Mouse (Mus musculus) liver, postnatal 0 days (tissue): Measurements from ENCODE around the gene Gm7029.
"Not testable (repeated sequence)": the region's sequence is repeated elsewhere in the genome, so short reads cannot be mapped to it uniquely, and the experiment has no call there.

Experiments
- CTCF ChIP-seq: sonication (generic); IDR thresholded peaks from 2 replicates; pipeline ENCODE4 v1.5.1; 2016; ENCODE audit warnings: antibody characterized with exemption, low read depth
- EP300 ChIP-seq: IDR thresholded peaks from 2 replicates; pipeline ENCODE4 v1.6.1; 2016; ENCODE audit warnings: antibody characterized with exemption, low read depth, mild to moderate bottlenecking

DNA sequence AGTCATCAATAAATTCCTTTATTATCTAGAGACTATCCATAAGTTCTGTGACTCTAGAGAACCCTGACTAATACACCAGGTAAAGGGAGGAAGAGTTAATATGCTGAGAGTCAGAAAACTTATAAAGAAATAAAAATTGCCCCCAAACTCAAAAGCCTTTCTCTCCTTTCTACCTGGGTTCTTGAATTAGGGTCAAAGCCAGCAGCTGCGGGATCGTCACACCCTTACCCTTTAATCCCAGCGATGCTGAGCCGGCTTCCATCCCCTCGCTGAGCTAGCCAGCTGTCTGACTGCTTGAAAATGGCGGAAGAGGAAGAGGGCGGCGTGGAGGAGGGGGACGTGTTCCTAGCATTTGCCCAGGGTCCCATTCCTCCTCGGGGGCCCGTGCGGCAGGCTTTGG lies at the start of gene Gm7029:
- not testable (repeated sequence) for TF ChIP-seq CTCF, EP300
